Mouse (Mus musculus): ENCODE measurements around the gene Fyn. TPM values are rescaled to one million over a fixed set of nuclear protein-coding genes. Genes with fewer than 3 reads are reported as not detected.

The Fyn gene
- polyA plus RNA-seq (2014; fragmentation: Illumina TruSeq; extraction: RNeasy Lipid Tissue Mini Kit (QIAGEN cat#74804); ENCODE audit: insufficient read depth, low read depth, low replicate concordance): 27.0 TPM

DNA sequence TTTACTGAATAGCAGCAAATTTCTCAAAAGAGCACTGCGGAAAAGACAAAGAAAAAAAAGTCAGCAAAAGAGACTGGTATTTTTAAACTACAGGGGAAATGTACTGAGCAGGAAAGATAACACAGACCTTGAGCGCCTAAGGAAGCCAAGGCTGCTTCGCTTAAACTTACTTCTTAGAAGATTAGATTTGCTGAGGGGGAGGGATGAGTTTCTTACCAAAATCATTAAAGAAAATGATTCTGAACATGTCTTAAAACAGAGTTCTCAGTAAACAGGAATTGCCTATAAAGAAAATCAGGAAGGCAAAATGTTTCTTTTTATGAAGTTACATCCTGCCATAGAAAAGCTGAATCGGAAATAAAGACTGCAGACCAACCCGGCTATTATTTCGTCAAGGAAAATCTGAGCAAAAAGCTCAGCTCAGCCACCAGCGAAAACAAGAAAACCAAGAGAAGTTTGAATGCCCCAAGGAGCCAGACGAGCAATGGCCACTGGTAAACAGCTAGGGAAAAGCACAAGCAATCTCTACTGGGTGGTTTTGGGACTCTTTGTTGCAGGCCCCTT is at the start of gene Fyn:
Fyn (plus strand) TSS at position 284 of the 564 bp plus-strand sequence.

GRCm38 (mm10) chr10:39612633-39612988 is 244.0 kb downstream of the Fyn start, which contains the start of gene Traf3ip2:
Gene Traf3ip2, plus strand, starts transcription at chr10:39612934.

Other genes with a start within 250 kb of the Fyn start
- gene Fam229b, start 234.9 kb upstream of the Fyn start, polyA plus RNA-seq (2014; fragmentation: Illumina TruSeq; extraction: RNeasy Lipid Tissue Mini Kit (QIAGEN cat#74804); ENCODE audit: insufficient read depth, low read depth, low replicate concordance): 6.2 TPM
- gene Tube1, start 234.9 kb upstream of the Fyn start, polyA plus RNA-seq (2014; fragmentation: Illumina TruSeq; extraction: RNeasy Lipid Tissue Mini Kit (QIAGEN cat#74804); ENCODE audit: insufficient read depth, low read depth, low replicate concordance): 0.31 TPM
- gene Ccn6, start 205.1 kb upstream of the Fyn start, polyA plus RNA-seq (2014; fragmentation: Illumina TruSeq; extraction: RNeasy Lipid Tissue Mini Kit (QIAGEN cat#74804); ENCODE audit: insufficient read depth, low read depth, low replicate concordance): 0.17 TPM
- 16.2 TPM for gene Traf3ip2, start 244.1 kb downstream of the Fyn start, polyA plus RNA-seq (2014; fragmentation: Illumina TruSeq; extraction: RNeasy Lipid Tissue Mini Kit (QIAGEN cat#74804); ENCODE audit: insufficient read depth, low read depth, low replicate concordance)

Data from lung, adult 10 weeks (tissue).